Mouse (Mus musculus) hindbrain, postnatal 0 days (tissue): ENCODE measurements around the gene Kat2b. TPM values are rescaled to one million over a fixed set of nuclear protein-coding genes. Genes with fewer than 3 reads are reported as not detected.

Experiments
- ATAC-seq: fragments of 200-750 bp; cut with Nextera tagmentation; 2 replicates; pipeline ENCODE4 v1.8.0; 2017; ENCODE audit warnings: mild to moderate bottlenecking, moderate TSS enrichment, moderate library complexity
- DNase-seq: peaks from one replicate; pipeline ENCODE4 v3.0.0-alpha.2; 2015; ENCODE audit warnings: low spot score
- H3K27ac ChIP-seq: fragments of 300-500 bp; sonication (generic); 2 replicates; pipeline ENCODE4 v1.5.1; 2014; ENCODE audit warnings: mild to moderate bottlenecking
- H3K27me3 ChIP-seq: fragments of 300-500 bp; sonication (generic); 2 replicates; pipeline ENCODE4 v1.6.1; 2014; ENCODE audit warnings: low read length, mixed read lengths; ENCODE audit not compliant: insufficient read depth
- H3K36me3 ChIP-seq: fragments of 300-500 bp; sonication (generic); 2 replicates; pipeline ENCODE4 v1.6.1; 2014; ENCODE audit warnings: low read length, mixed read lengths; ENCODE audit not compliant: insufficient read depth
- H3K4me1 ChIP-seq: fragments of 300-500 bp; sonication (generic); 2 replicates; pipeline ENCODE4 v1.6.1; 2014; ENCODE audit warnings: antibody characterized with exemption, low read length, mixed read lengths; ENCODE audit not compliant: insufficient read depth
- H3K4me2 ChIP-seq: fragments of 300-500 bp; sonication (generic); 2 replicates; pipeline ENCODE4 v1.6.1; 2014; ENCODE audit warnings: low read depth, mild to moderate bottlenecking, low read length, moderate library complexity, mixed read lengths
- H3K4me3 ChIP-seq: fragments of 300-500 bp; sonication (generic); 2 replicates; pipeline ENCODE4 v1.5.1; 2014; ENCODE audit warnings: low read length
- H3K9ac ChIP-seq: fragments of 300-500 bp; sonication (generic); replicated peaks from 2 replicates; pipeline ENCODE4 v1.6.1; 2014; ENCODE audit warnings: mild to moderate bottlenecking, low read length, moderate library complexity, mixed read lengths
- H3K9me3 ChIP-seq: fragments of 300-500 bp; sonication (generic); 2 replicates; pipeline ENCODE4 v1.6.1; 2016; ENCODE audit warnings: low read length, mixed read lengths
- CTCF ChIP-seq: IDR thresholded peaks from 2 replicates; pipeline ENCODE4 v1.5.1; 2016; ENCODE audit warnings: antibody characterized with exemption, control low read depth, low read depth
- WGBS: fragments of 180-500 bp; shearing (Covaris S2); extraction: QIAGEN DNeasy Blood & Tissue Kit; methylation state at CpG from one replicate; pipeline ENCODE4 v1.1.7; 2014; 5-methylcytosine and 5-hydroxymethylcytosine counted together
- polyA plus RNA-seq: library from polyadenylated mRNA; unstranded; fragments of >200 nt; fragmentation: Nextera tagmentation; extraction: Ambion mirVana; gene quantifications from 2 replicates; pipeline ENCODE4 v1.2.1, GENCODE M21; 2015
- total RNA-seq: library from RNA; depleted of rRNA; stranded (reverse); fragments of >200 nt; gene quantifications from 2 replicates; pipeline ENCODE4 v1.2.3, GENCODE M21; 2014

Gene Kat2b
- total and polyA plus RNA-seq, 2 experiments from 2014 or later: 4.6 to 17.5 TPM

DNA sequence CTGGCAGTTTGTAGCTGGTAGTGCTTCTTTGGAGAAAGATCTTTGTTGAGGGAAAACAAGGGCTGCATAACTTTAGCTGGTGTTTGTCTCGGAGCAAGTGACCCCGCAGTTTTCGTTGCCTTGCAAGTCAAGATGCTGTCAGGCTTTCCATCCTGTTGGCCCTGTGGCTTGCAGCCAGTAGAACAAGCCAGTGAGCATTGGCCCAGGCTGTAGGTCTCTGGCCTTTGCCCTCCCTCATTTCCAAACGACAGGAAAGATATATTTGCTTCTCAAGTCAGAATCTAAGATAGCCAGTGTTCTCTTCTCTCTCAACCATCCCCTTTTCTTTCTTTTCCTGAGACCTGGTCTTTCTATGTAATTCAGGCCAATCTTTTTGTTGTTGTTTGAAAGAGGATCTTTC, 60.8 kb downstream of the Kat2b start:
- ATAC-seq: no peak

DNA sequence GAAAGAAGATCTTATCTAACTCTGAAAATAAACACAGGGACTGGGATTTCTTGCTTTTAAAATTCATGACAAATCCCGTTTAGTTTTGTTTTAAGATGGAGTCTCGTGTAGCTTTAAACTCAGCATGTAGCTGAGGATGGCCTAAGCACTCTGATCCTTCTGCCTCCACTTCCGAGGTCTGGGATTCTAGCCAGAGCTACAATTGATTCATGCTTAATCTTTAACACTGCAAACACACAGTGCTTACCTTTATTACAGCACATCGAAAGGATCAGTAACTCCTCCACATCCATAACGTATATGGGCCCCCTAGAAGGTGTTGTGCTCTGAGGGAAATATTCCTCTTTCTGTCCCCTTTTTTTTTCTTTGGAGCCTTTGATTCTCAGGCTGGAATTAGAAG, 61.5 kb downstream of the Kat2b start:
- Histone ChIP-seq H3K4me2 (no peak overlapping the region), H3K36me3 (peaks cover 13% of the 10 kb centered on the region; the same call in 1 of the 2 replicates), H3K4me1 (no peaks in the 10 kb centered on the region), H3K9ac (no peak overlapping the region), H3K4me3 (no peak overlapping the region), H3K27me3 (no peaks in the 10 kb centered on the region), H3K27ac (no peak overlapping the region), H3K9me3 (no peaks in the 10 kb centered on the region)
- TF ChIP-seq CTCF: no peak
- ATAC-seq (no peak), DNase-seq (no peak)
- 66% methylated on average over 5 of the region's 5 CpGs for WGBS

More for the DNA sequence above, 60.8 kb downstream of the Kat2b start:
- H3K27ac ChIP-seq: no peak overlapping the region
- H3K4me2 ChIP-seq: no peak overlapping the region
- no peaks in the 10 kb centered on the region for H3K4me1 ChIP-seq
- H3K9me3 ChIP-seq: no peaks in the 10 kb centered on the region
- no peak for DNase-seq
- 72% methylated on average over 4 of the region's 4 CpGs for WGBS
- peaks cover 9% of the 10 kb centered on the region; the same call in 1 of the 2 replicates for H3K36me3 ChIP-seq
- H3K4me3 ChIP-seq: no peak overlapping the region
- H3K9ac ChIP-seq: no peak overlapping the region
- H3K27me3 ChIP-seq: no peaks in the 10 kb centered on the region
- no peak for TF ChIP-seq CTCF

DNA sequence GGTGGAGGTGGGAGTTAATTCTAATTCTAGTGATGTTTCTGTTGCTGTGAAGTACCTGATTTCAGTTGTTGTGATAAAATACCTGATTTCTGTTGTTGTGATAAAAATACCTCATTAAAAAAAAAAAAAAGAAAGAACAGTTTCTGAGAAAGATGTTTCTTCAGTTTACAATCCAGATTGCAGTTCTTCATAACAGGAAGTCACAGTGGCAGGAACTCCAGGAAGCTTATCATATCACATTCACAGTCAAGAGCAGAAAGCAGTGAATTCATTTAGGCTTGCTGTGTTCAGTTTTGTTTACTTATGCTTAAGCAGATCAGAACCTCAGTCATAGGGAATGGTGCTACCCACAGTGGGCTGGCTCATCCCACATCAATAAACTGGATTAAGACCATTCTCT, 64.7 kb downstream of the Kat2b start:
- 0 out of 2 replicates have a peak, but pooled peaks cover 10% of the 10 kb centered on the region for H3K36me3 ChIP-seq
- DNase-seq (no peak), ATAC-seq (no peak)
- no peak overlapping the region for H3K4me2 ChIP-seq
- H3K9ac ChIP-seq: no peak overlapping the region
- no peaks in the 10 kb centered on the region for H3K4me1 ChIP-seq
- no peaks in the 10 kb centered on the region for H3K9me3 ChIP-seq
- no peak for TF ChIP-seq CTCF
- H3K27me3 ChIP-seq: no peaks in the 10 kb centered on the region
- H3K4me3 ChIP-seq: no peak overlapping the region
- no peak overlapping the region for H3K27ac ChIP-seq

DNA sequence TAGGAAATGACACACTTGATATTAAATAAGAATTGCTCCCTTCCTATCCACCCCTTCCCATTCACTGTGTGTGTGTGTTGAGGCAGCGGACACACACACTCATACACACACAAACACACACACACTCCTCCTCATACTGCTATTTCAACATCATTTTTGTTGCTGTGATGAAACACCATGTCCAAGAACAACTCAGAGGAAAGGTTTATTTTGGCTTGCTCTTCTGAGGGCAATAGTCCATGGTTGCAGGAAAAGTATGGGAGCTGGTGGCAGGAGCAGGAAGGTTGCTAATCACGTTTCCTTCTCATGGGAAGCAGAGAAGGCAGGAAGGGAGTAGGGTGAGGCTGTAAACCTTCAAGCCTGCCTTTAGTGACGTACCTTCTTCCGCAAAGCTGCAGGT, 76.7 kb downstream of the Kat2b start:
- ATAC-seq (no peak), DNase-seq (no peak)
- H3K4me2 ChIP-seq: no peak overlapping the region
- no peak overlapping the region for H3K27ac ChIP-seq
- H3K36me3 ChIP-seq: peaks cover 20% of the 10 kb centered on the region; the same call in 1 of the 2 replicates
- no peak for TF ChIP-seq CTCF
- WGBS: 93% methylated on average over 4 of the region's 4 CpGs
- H3K27me3 ChIP-seq: no peaks in the 10 kb centered on the region
- H3K9ac ChIP-seq: no peak overlapping the region
- no peak overlapping the region for H3K4me3 ChIP-seq
- no peaks in the 10 kb centered on the region for H3K4me1 ChIP-seq
- H3K9me3 ChIP-seq: no peaks in the 10 kb centered on the region

DNA sequence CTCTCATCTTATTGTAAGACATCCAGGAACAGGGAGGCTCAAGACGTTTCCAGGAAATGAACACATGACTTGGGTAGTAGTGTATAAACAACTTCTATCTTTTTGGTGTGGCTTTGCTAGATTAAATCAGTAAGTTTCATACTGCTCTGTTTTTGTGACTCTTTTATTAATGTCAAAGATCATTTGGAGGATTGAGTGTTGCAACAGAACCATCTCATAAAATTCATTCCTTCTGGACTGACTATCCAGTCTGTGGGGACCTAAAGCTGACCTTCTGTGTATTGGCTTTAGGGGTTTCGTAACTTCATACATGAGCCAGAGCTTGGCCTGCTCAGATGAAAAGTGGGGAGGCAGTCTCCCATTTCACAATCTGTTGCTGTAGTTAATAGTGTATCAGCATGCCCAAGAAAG, 83.6 kb downstream of the Kat2b start:
- Histone ChIP-seq H3K4me3 (no peak overlapping the region), H3K9me3 (no peaks in the 10 kb centered on the region), H3K36me3 (peaks cover 15% of the 10 kb centered on the region), H3K4me1 (no peaks in the 10 kb centered on the region), H3K9ac (no peak overlapping the region), H3K27me3 (no peaks in the 10 kb centered on the region), H3K4me2 (no peak overlapping the region), H3K27ac (no peak overlapping the region)
- 73% methylated on average over 2 of the region's 2 CpGs for WGBS
- no peak for TF ChIP-seq CTCF
- ATAC-seq (no peak), DNase-seq (no peak)

DNA sequence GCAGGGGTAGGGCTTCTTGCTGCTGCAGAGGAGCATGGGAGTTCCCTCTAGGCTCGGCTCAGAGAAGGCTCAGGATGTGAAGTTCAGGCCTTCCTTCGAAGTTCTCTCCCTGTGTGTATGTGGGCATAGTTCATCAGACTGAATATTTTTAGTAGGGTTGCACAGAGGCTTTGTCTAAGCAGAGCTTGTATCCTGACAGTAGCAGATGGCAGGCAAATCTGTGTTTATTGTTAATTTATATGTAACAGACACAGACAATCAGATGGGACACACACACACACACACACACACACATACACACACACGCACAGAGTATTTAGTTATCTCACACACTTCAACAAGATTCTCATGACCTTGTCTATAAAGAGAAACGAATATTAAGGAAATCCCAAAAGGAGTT, 87.9 kb downstream of the Kat2b start:
- H3K27ac ChIP-seq: no peak overlapping the region
- H3K4me2 ChIP-seq: no peak overlapping the region
- no peaks in the 10 kb centered on the region for H3K9me3 ChIP-seq
- H3K4me3 ChIP-seq: no peak overlapping the region
- H3K4me1 ChIP-seq: no peaks in the 10 kb centered on the region
- no peak overlapping the region for H3K9ac ChIP-seq
- DNase-seq: no peak
- no peaks in the 10 kb centered on the region for H3K27me3 ChIP-seq
- 85% methylated on average over 4 of the region's 4 CpGs for WGBS
- peaks cover 20% of the 10 kb centered on the region for H3K36me3 ChIP-seq
- no peak for ATAC-seq
- no peak for TF ChIP-seq CTCF

GRCm38 (mm10) chr17:53655081-53655480, 88.4 kb downstream of the Kat2b start:
- H3K36me3 ChIP-seq: peaks cover 20% of the 10 kb centered on the region
- H3K9me3 ChIP-seq: no peaks in the 10 kb centered on the region
- no peak overlapping the region for H3K9ac ChIP-seq
- DNase-seq (no peak), ATAC-seq (no peak)
- no peak overlapping the region for H3K4me2 ChIP-seq
- TF ChIP-seq CTCF: no peak
- 90% methylated on average over 6 of the region's 6 CpGs for WGBS
- H3K27ac ChIP-seq: no peak overlapping the region
- no peak overlapping the region for H3K4me3 ChIP-seq
- no peaks in the 10 kb centered on the region for H3K4me1 ChIP-seq
- H3K27me3 ChIP-seq: no peaks in the 10 kb centered on the region
